Mouse (Mus musculus) CH12.LX (cell line): Measurements from ENCODE around the gene Mob3b.

Experiments used
- EP300 ChIP-seq: IDR thresholded peaks from 2 replicates; pipeline ENCODE4 v1.6.1; 2011; ENCODE audit warnings: low read length, improper control_type of control experiment
- RAD21 ChIP-seq: IDR thresholded peaks from 2 replicates; pipeline ENCODE4 v1.6.1; 2011; ENCODE audit warnings: low read depth, mild to moderate bottlenecking, low read length, improper control_type of control experiment, moderate library complexity

DNA sequence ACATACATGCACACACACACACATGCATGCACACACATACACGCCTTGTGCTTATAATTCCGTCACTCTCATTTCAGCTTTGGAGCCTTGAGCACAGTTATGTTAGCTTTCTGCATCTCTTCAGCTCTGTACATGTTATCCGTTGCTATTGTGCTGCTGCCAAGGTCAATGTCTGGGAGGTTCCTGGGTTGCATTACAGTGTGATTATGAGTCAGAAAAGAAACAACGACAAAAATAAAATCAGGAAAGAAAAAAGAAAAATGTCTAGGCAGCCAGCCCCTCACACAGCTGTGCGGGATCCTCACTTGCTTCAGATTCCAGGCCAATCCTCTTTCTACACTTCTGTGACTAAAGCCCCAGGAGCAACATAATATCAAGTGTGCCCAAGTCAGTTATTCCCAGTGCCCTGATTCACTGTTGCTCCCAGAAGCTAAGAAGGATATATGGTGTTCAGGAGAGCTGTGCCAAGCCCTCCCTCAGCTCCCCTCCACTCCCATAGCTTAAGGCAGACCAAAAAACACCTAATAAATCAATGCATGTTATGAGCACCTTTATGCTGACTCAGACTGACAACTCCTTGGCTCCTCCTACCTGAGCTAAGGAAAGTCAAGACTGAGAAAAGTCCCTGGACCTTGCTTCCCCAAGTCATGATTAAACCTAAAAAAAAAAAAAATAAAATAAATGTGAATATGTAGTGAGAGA lies 152.1 kb downstream of the Mob3b start:
- no peak for TF ChIP-seq EP300
- no peak for TF ChIP-seq RAD21
